Mouse (Mus musculus) Patski (cell line): ENCODE measurements around the gene Col27a1. TPM values are rescaled to one million over a fixed set of nuclear protein-coding genes. Genes with fewer than 3 reads are reported as not detected.

Experiments
- ATAC-seq: fragments of 100-300 bp; one replicate; pipeline ENCODE4 v1.8.0; 2021
- CTCF ChIA-PET: fragments of 350-600 bp; sonication (Branson Sonifier 250); formaldehyde crosslinking; loops from one replicate; lab custom pipeline; 2022; ENCODE audit warnings: inconsistent platforms; lab: Charles Lee
- POLR2A ChIA-PET: fragments of 350-600 bp; sonication (Branson Sonifier 250); formaldehyde crosslinking; loops from one replicate; lab custom pipeline; 2022; ENCODE audit warnings: antibody characterized with exemption, inconsistent platforms; lab: Charles Lee
- DNase-seq: peaks from one replicate; pipeline ENCODE4 v3.0.0-alpha.2; 2011; ENCODE audit warnings: low read depth, low spot score
- H3K27me3 ChIP-seq: fragments of 371-371 bp; one replicate; pipeline ENCODE4 v1.5.1; 2021
- CTCF ChIP-seq: fragments of 100-300 bp; IDR thresholded peaks from one replicate; pipeline ENCODE4 v1.5.1; 2021
- in situ Hi-C: fragments of 300-500 bp; cut with MboI; formaldehyde crosslinking; loops from 3 replicates; pipeline ENCODE4 v1.11.1; 2018; ENCODE audit warnings: low pct_unique_long_range_greater_than_20kb, mixed read lengths
- polyA plus RNA-seq: library from polyadenylated mRNA; unstranded; gene quantifications from one replicate; pipeline ENCODE4 v1.2.3, GENCODE M21; 2021

Col27a1 gene
- polyA plus RNA-seq, 1 experiment from 2014 or later = 4.2 TPM

GRCm38 (mm10) chr4:63233557-63234452 is 20.0 kb downstream of the Col27a1 start:
- no peaks in the 10 kb centered on the region for H3K27me3 ChIP-seq
- ChIA-PET POLR2A (no interaction called here), CTCF (interaction anchor here (1.3 to 1.6 kb wide), 2 partner anchors 9 to 15 kb away, joined by 3 to 4 read pairs; no protein-coding TSS in a partner anchor)
- in situ Hi-C loops = no loop called here
- DNase-seq (no peak), ATAC-seq (peak; percentile 64)
- no peak for TF ChIP-seq CTCF

- DNase-seq (no peak), ATAC-seq (no peak)
- ChIA-PET CTCF (no interaction called here), POLR2A (no interaction called here)
- no peaks in the 10 kb centered on the region for H3K27me3 ChIP-seq
- in situ Hi-C loops = no loop called here
- no peak for TF ChIP-seq CTCF
Measured at GRCm38 (mm10) chr4:63234852-63235251, 21.0 kb downstream of the Col27a1 start.

- DNase-seq (no peak), ATAC-seq (no peak)
- no peak for TF ChIP-seq CTCF
- CTCF ChIA-PET = no interaction called here
- no peaks in the 10 kb centered on the region for H3K27me3 ChIP-seq
- POLR2A ChIA-PET = no interaction called here
- in situ Hi-C loops = no loop called here
Measured at GRCm38 (mm10) chr4:63236235-63236634, 22.4 kb downstream of the Col27a1 start.

GRCm38 (mm10) chr4:63237225-63237624 is 23.4 kb downstream of the Col27a1 start:
- no peaks in the 10 kb centered on the region for H3K27me3 ChIP-seq
- POLR2A ChIA-PET = interaction anchor here (0.7 kb wide), 1 partner anchor 49 kb away, joined by 3 read pairs; no protein-coding TSS in a partner anchor
- DNase-seq (no peak), ATAC-seq (no peak)
- CTCF ChIA-PET = no interaction called here
- TF ChIP-seq CTCF = no peak
- in situ Hi-C loops = no loop called here

GRCm38 (mm10) chr4:63238141-63238540 is 24.3 kb downstream of the Col27a1 start:
- peak; percentile 29 for ATAC-seq
- H3K27me3 ChIP-seq = no peaks in the 10 kb centered on the region
- POLR2A ChIA-PET = interaction anchor here (0.7 kb wide), 1 partner anchor 48 kb away, joined by 3 read pairs; no protein-coding TSS in a partner anchor
- in situ Hi-C loops = no loop called here
- CTCF ChIA-PET = no interaction called here
- DNase-seq = no peak
- no peak for TF ChIP-seq CTCF

GRCm38 (mm10) chr4:63238722-63239121 is 24.9 kb downstream of the Col27a1 start:
- ChIA-PET POLR2A (interaction anchor here (0.6 kb wide), 1 partner anchor 65 kb away, joined by 3 read pairs; no protein-coding TSS in a partner anchor), CTCF (interaction anchor here (0.7 kb wide), 1 partner anchor 49 kb away, joined by 3 read pairs; no protein-coding TSS in a partner anchor)
- in situ Hi-C loops = no loop called here
- H3K27me3 ChIP-seq = no peaks in the 10 kb centered on the region
- DNase-seq (no peak), ATAC-seq (no peak)
- TF ChIP-seq CTCF = no peak

- ATAC-seq (no peak), DNase-seq (no peak)
- H3K27me3 ChIP-seq = no peaks in the 10 kb centered on the region
- POLR2A ChIA-PET = no interaction called here
- TF ChIP-seq CTCF = no peak
- CTCF ChIA-PET = no interaction called here
- in situ Hi-C loops = no loop called here
Measured at GRCm38 (mm10) chr4:63241031-63241430, 27.2 kb downstream of the Col27a1 start.

- in situ Hi-C loops = no loop called here
- ChIA-PET CTCF (no interaction called here), POLR2A (no interaction called here)
- TF ChIP-seq CTCF = no peak
- H3K27me3 ChIP-seq = no peaks in the 10 kb centered on the region
- DNase-seq (no peak), ATAC-seq (no peak)
Measured at GRCm38 (mm10) chr4:63247991-63248390, 34.2 kb downstream of the Col27a1 start.

- DNase-seq = no peak
Measured at GRCm38 (mm10) chr4:63248951-63249350, 35.1 kb downstream of the Col27a1 start.

GRCm38 (mm10) chr4:63251760-63252159 is 38.0 kb downstream of the Col27a1 start:
- no peak for ATAC-seq
- DNase-seq = no peak
- in situ Hi-C loops = no loop called here
- H3K27me3 ChIP-seq = no peaks in the 10 kb centered on the region
- ChIA-PET POLR2A (no interaction called here), CTCF (interaction anchor here (1.5 kb wide), 1 partner anchor 56 kb away, joined by 3 read pairs; no protein-coding TSS in a partner anchor)
- no peak for TF ChIP-seq CTCF

More at GRCm38 (mm10) chr4:63248951-63249350, 35.1 kb downstream of the Col27a1 start:
- in situ Hi-C loops = no loop called here
- no peaks in the 10 kb centered on the region for H3K27me3 ChIP-seq
- ATAC-seq = no peak
- ChIA-PET CTCF (no interaction called here), POLR2A (no interaction called here)
- TF ChIP-seq CTCF = no peak

- H3K27me3 ChIP-seq = no peaks in the 10 kb centered on the region
- DNase-seq (no peak), ATAC-seq (no peak)
- POLR2A ChIA-PET = no interaction called here
- TF ChIP-seq CTCF = no peak
- CTCF ChIA-PET = no interaction called here
- in situ Hi-C loops = no loop called here
Measured at GRCm38 (mm10) chr4:63253716-63254115, 39.9 kb downstream of the Col27a1 start.
